Mouse (Mus musculus): ENCODE data around the gene Tnfrsf13b. TPM values are rescaled to one million over a fixed set of nuclear protein-coding genes. Genes with fewer than 3 reads are reported as not detected.
"Not testable (repeated sequence)": the region's sequence is repeated elsewhere in the genome, so short reads cannot be mapped to it uniquely, and the experiment has no call there.

Gene Tnfrsf13b
- total and polyA plus RNA-seq, 3 experiments: 260 to 356 (median 338) TPM

- Histone ChIP-seq H3K4me1 (ENCODE audit: control insufficient read depth in 1 of 2, insufficient read depth in 2 of 2) (peaks cover 7 to 44% of the 10 kb centered on the region in 2 experiments), H3K79me2 (replicated peaks; ENCODE audit: control insufficient read depth, extremely low read depth, insufficient read depth, poor library complexity, severe bottlenecking) (peaks cover 56% of the 10 kb centered on the region), H3K9ac (ENCODE audit: insufficient read depth, low read depth) (no peak overlapping the region), H3K36me3 (replicated peaks in 1 of 2; ENCODE audit: control insufficient read depth in 1 of 2, insufficient read depth in 1 of 2, low read length in 1 of 2) (peaks cover 26 to 63% of the 10 kb centered on the region in 2 experiments), H3K4me3 (replicated peaks in 1 of 3; ENCODE audit: low read depth in 2 of 3, low read length in 2 of 3, poor library complexity in 1 of 3) (no peak overlapping the region), H3K4me2 (ENCODE audit: insufficient read depth, low read depth, poor library complexity, severe bottlenecking) (no peak overlapping the region), H3K27me3 (replicated peaks) (no peaks in the 10 kb centered on the region), H3K27ac (ENCODE audit: insufficient read depth, low read depth) (no peak overlapping the region), H3K9me3 (replicated peaks; ENCODE audit: low read length) (no peaks in the 10 kb centered on the region)
- dilution Hi-C loops (cut with MboI; ENCODE audit: extremely low pct_ligation_motif_present, extremely low pct_unique_long_range_greater_than_20kb, low sequenced_read_pairs) (no loop called here), in situ Hi-C loops (cut with MboI; ENCODE audit: low pct_ligation_motif_present, low pct_unique_long_range_greater_than_20kb, low sequenced_read_pairs) (no loop called here)
- no peak for TF ChIP-seq BHLHE40 (IDR thresholded peaks at IDR 0.05; ENCODE audit: low read depth, low read length)
- no peak for TF ChIP-seq KAT2A (IDR thresholded peaks at IDR 0.05; ENCODE audit: insufficient replicate concordance, low read length)
- TF ChIP-seq USF2 (conservative IDR thresholded peaks at IDR 0.05; ENCODE audit: low read depth, low read length): no peak
- TF ChIP-seq ETS1 (conservative IDR thresholded peaks at IDR 0.05; ENCODE audit: low read depth, low read length): no peak
- no peak for TF ChIP-seq CTCF (conservative IDR thresholded peaks at IDR 0.05 in 1 of 2, IDR thresholded peaks at IDR 0.05 in 1 of 2; ENCODE audit: low read depth in 2 of 2, low read length in 2 of 2)
- TF ChIP-seq CHD2 (IDR thresholded peaks at IDR 0.05; ENCODE audit: low read length): no peak
- no peak for TF ChIP-seq NRF1 (IDR thresholded peaks at IDR 0.05; ENCODE audit: low read depth, low read length)
- TF ChIP-seq POLR2AphosphoS2 (IDR thresholded peaks at IDR 0.05; ENCODE audit: low read depth, low read length): no peak
- TF ChIP-seq E2F4 (IDR thresholded peaks at IDR 0.05; ENCODE audit: insufficient replicate concordance, low read depth, low read length): no peak
- no peak for TF ChIP-seq SIN3A (IDR thresholded peaks at IDR 0.05; ENCODE audit: low read length)
- DNase-seq (ENCODE audit: extremely low read depth): no peak
Observed at GRCm38 (mm10) chr11:61170184-61170583, 43.6 kb downstream of the Tnfrsf13b start.

DNA sequence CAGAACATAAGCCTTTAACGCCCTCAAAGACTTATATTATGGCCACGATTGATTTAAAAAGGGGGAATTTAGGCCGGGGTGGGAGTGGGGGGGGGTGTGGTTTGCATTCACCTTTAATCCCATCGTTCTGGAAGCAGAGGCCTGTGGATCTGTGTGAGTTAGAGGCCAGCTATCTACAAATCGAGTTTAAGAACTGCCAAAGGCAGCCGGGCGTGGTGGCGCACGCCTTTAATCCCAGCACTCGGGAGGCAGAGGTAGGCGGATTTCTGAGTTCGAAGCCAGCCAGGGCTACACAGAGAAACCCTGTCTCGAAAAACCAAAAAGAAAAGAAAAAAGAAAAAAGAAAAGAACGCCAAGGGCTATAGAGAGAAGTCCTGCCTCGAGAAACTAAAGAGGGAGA lies 46.9 kb downstream of the Tnfrsf13b start:
- dilution Hi-C loops (cut with MboI; ENCODE audit: extremely low pct_ligation_motif_present, extremely low pct_unique_long_range_greater_than_20kb, low sequenced_read_pairs): not testable (repeated sequence)

DNA sequence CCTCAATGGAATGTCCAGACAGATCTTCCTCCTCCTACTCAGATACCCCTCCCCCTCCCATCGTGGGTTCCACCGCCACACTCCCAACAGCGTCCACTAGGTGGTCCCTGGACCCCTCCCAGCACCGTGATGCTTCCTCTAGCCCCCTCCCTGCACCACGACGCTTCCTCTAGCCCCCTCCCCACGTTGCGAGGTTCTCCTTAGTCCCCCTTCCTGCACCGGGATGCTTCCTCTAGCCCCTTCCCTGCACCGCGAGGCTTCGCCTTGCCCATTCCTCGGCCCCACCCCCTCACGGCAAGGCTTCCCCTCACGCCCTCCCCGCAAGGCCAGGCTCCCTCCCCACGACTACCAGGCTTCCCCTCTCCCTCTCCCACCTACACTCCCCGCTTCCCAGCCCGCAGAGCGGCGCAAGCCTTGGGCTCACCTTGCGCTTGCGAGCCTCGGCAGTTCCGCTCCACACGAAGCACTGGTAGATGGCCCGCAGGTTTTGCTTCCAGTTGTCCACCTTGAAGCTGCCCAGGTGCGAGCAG lies 47.8 kb downstream of the Tnfrsf13b start:
- Histone ChIP-seq H3K4me2 (ENCODE audit: insufficient read depth, low read depth, poor library complexity, severe bottlenecking) (peak overlapping the region; percentile 91), H3K27ac (ENCODE audit: insufficient read depth, low read depth) (peak overlapping the region; percentile 63), H3K4me1 (ENCODE audit: control insufficient read depth in 1 of 2, insufficient read depth in 2 of 2) (peaks cover 9 to 46% of the 10 kb centered on the region in 2 experiments), H3K9ac (ENCODE audit: insufficient read depth, low read depth) (peak overlapping the region; percentile 75), H3K79me2 (replicated peaks; ENCODE audit: control insufficient read depth, extremely low read depth, insufficient read depth, poor library complexity, severe bottlenecking) (peaks cover 41% of the 10 kb centered on the region), H3K27me3 (replicated peaks) (no peaks in the 10 kb centered on the region), H3K9me3 (replicated peaks; ENCODE audit: low read length) (no peaks in the 10 kb centered on the region), H3K4me3 (replicated peaks in 1 of 3; ENCODE audit: low read depth in 2 of 3, low read length in 2 of 3, poor library complexity in 1 of 3) (peak overlapping the region; percentile 92 to 97 (median 96)), H3K36me3 (replicated peaks in 1 of 2; ENCODE audit: control insufficient read depth in 1 of 2, insufficient read depth in 1 of 2, low read length in 1 of 2) (peaks cover 0 to 25% of the 10 kb centered on the region in 2 experiments)
- in situ Hi-C loops (cut with MboI; ENCODE audit: low pct_ligation_motif_present, low pct_unique_long_range_greater_than_20kb, low sequenced_read_pairs): no loop called here
- dilution Hi-C loops (cut with MboI; ENCODE audit: extremely low pct_ligation_motif_present, extremely low pct_unique_long_range_greater_than_20kb, low sequenced_read_pairs): no loop called here
- DNase-seq (ENCODE audit: extremely low read depth): peak; percentile 64
- no peak for TF ChIP-seq ETS1 (conservative IDR thresholded peaks at IDR 0.05; ENCODE audit: low read depth, low read length)
- no peak for TF ChIP-seq ZC3H11A (IDR thresholded peaks at IDR 0.05; ENCODE audit: low read depth, low read length)
- TF ChIP-seq PAX5 (IDR thresholded peaks at IDR 0.05; ENCODE audit: low read length): no peak
- TF ChIP-seq MXI1 (IDR thresholded peaks at IDR 0.05; ENCODE audit: low read depth, low read length): no peak
- TF ChIP-seq BHLHE40 (IDR thresholded peaks at IDR 0.05; ENCODE audit: low read depth, low read length): no peak
- TF ChIP-seq NRF1 (IDR thresholded peaks at IDR 0.05; ENCODE audit: low read depth, low read length): no peak
- TF ChIP-seq NELFE (IDR thresholded peaks at IDR 0.05; ENCODE audit: low read depth, low read length): no peak
- TF ChIP-seq CHD2 (IDR thresholded peaks at IDR 0.05; ENCODE audit: low read length): no peak; the same call in none of the 2 replicates
- 0 out of 2 replicates have a peak, but pooled peaks have one; percentile 24 for TF ChIP-seq MYC (IDR thresholded peaks at IDR 0.05; ENCODE audit: low read depth, low read length)
- 0 out of 2 replicates have a peak, but pooled peaks have one; percentile 6 for TF ChIP-seq TCF12 (IDR thresholded peaks at IDR 0.05; ENCODE audit: low read depth, low read length)
- TF ChIP-seq SIN3A (IDR thresholded peaks at IDR 0.05; ENCODE audit: low read length): peak; percentile 85; the same call in 1 of the 2 replicates
- peak; percentile 45 to 56; a peak in 3 of 4 replicates for TF ChIP-seq CTCF (conservative IDR thresholded peaks at IDR 0.05 in 1 of 2, IDR thresholded peaks at IDR 0.05 in 1 of 2; ENCODE audit: low read depth in 2 of 2, low read length in 2 of 2)
- TF ChIP-seq RCOR1 (conservative IDR thresholded peaks at IDR 0.05; ENCODE audit: low read depth, low read length): no peak; the same call in 1 of the 2 replicates
- TF ChIP-seq IRF4 (IDR thresholded peaks at IDR 0.05; ENCODE audit: low read depth, low read length): no peak
- no peak for TF ChIP-seq ELF1 (IDR thresholded peaks at IDR 0.05; ENCODE audit: low read depth, low read length)
- TF ChIP-seq GABPA (IDR thresholded peaks at IDR 0.05; ENCODE audit: insufficient replicate concordance, low read depth, low read length): no peak
- no peak for TF ChIP-seq JUND (conservative IDR thresholded peaks at IDR 0.05; ENCODE audit: low read depth, low read length)
- TF ChIP-seq EP300 (IDR thresholded peaks at IDR 0.05; ENCODE audit: low read length): no peak
- TF ChIP-seq SMC3 (IDR thresholded peaks at IDR 0.05; ENCODE audit: low read depth, low read length): peak; percentile 12; the same call in 1 of the 2 replicates
- TF ChIP-seq POLR2A (IDR thresholded peaks at IDR 0.05; ENCODE audit: low read depth, low read length): no peak

More for the DNA sequence above, 46.9 kb downstream of the Tnfrsf13b start:
- H3K27ac ChIP-seq (ENCODE audit: insufficient read depth, low read depth); H3K27me3 ChIP-seq (replicated peaks); DNase-seq (ENCODE audit: extremely low read depth); H3K9me3 ChIP-seq (replicated peaks; ENCODE audit: low read length); in situ Hi-C loops (cut with MboI; ENCODE audit: low pct_ligation_motif_present, low pct_unique_long_range_greater_than_20kb, low sequenced_read_pairs): not testable (repeated sequence)
- peak overlapping the region; percentile 10 for H3K9ac ChIP-seq (ENCODE audit: insufficient read depth, low read depth)
- H3K79me2 ChIP-seq (replicated peaks; ENCODE audit: control insufficient read depth, extremely low read depth, insufficient read depth, poor library complexity, severe bottlenecking): peaks cover 48% of the 10 kb centered on the region
- TF ChIP-seq TBP (conservative IDR thresholded peaks at IDR 0.05; ENCODE audit: low read depth, low read length): peak; percentile 53; the same call in 1 of the 2 replicates
- peak overlapping the region; percentile 91 for H3K4me2 ChIP-seq (ENCODE audit: insufficient read depth, low read depth, poor library complexity, severe bottlenecking)
- H3K36me3 ChIP-seq (replicated peaks in 1 of 2; ENCODE audit: control insufficient read depth in 1 of 2, insufficient read depth in 1 of 2, low read length in 1 of 2): peaks cover 0 to 30% of the 10 kb centered on the region in 2 experiments
- H3K4me1 ChIP-seq (ENCODE audit: control insufficient read depth in 1 of 2, insufficient read depth in 2 of 2): peaks cover 9 to 50% of the 10 kb centered on the region in 2 experiments
- peak overlapping the region in 2 of 3 experiments; percentile 92 to 97 for H3K4me3 ChIP-seq (replicated peaks in 1 of 3; ENCODE audit: low read depth in 2 of 3, low read length in 2 of 3, poor library complexity in 1 of 3)
